Mouse (Mus musculus) forebrain, embryonic 12.5 days (tissue): ENCODE measurements around the gene Kiss1r. TPM values are rescaled to one million over a fixed set of nuclear protein-coding genes. Genes with fewer than 3 reads are reported as not detected.

Experiments
- ATAC-seq: fragments of 200-750 bp; cut with Nextera tagmentation; 2 replicates; pipeline ENCODE4 v1.8.0; 2017; ENCODE audit warnings: moderate TSS enrichment; ENCODE audit not compliant: low FRiP score
- H3K27ac ChIP-seq: fragments of 300-500 bp; sonication (generic); 2 replicates; pipeline ENCODE4 v1.5.1; 2016; ENCODE audit warnings: mild to moderate bottlenecking
- H3K27me3 ChIP-seq: fragments of 300-500 bp; sonication (generic); 2 replicates; pipeline ENCODE4 v1.6.1; 2016; ENCODE audit warnings: mild to moderate bottlenecking
- H3K36me3 ChIP-seq: fragments of 300-500 bp; sonication (generic); replicated peaks from 2 replicates; pipeline ENCODE4 v1.6.1; 2016; ENCODE audit warnings: mild to moderate bottlenecking
- H3K4me1 ChIP-seq: fragments of 300-500 bp; sonication (generic); 2 replicates; pipeline ENCODE4 v1.6.1; 2016
- H3K4me2 ChIP-seq: fragments of 300-500 bp; sonication (generic); 2 replicates; pipeline ENCODE4 v1.6.1; 2016; ENCODE audit warnings: mild to moderate bottlenecking, moderate library complexity
- H3K4me3 ChIP-seq: fragments of 300-500 bp; sonication (generic); replicated peaks from 2 replicates; pipeline ENCODE4 v1.5.1; 2016; ENCODE audit warnings: mild to moderate bottlenecking
- H3K9ac ChIP-seq: fragments of 300-500 bp; sonication (generic); 2 replicates; pipeline ENCODE4 v1.6.1; 2016; ENCODE audit warnings: mild to moderate bottlenecking
- H3K9me3 ChIP-seq: fragments of 300-500 bp; sonication (generic); 2 replicates; pipeline ENCODE4 v1.6.1; 2016
- WGBS: fragments of 180-500 bp; shearing (Covaris S2); methylation state at CpG from one replicate; pipeline ENCODE4 v1.1.7; 2016; 5-methylcytosine and 5-hydroxymethylcytosine counted together
- polyA plus RNA-seq: library from polyadenylated mRNA; unstranded; fragments of >200 nt; fragmentation: Nextera tagmentation; extraction: Ambion mirVana; gene quantifications from 2 replicates; pipeline ENCODE4 v1.2.1, GENCODE M21; 2016

The Kiss1r gene
- polyA plus RNA-seq, 1 experiment from 2014 or later, result 1.1 TPM

DNA sequence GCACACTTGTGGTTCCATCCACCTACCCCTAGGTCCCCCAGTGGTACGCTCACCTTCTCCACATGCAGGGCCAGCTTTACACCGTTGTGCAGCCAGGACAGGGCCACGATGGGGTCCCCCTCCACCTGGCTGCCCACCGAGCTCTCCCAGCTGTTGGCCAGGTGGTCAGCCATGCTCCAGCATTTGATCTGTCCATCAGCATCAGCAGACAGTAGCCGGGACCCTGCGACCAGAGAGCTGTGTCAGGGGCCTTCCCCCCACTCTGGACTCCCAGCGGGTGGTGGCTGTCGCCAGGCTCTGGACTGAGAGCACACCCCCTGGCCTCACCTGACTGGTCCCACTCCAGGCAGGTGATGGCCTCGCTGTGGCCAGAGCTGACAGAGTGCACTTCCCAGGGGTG is 10.1 kb upstream of the Kiss1r start:
- Histone ChIP-seq H3K9me3 (no peaks in the 10 kb centered on the region), H3K9ac (no peak overlapping the region), H3K4me2 (no peak overlapping the region), H3K4me3 (no peak overlapping the region), H3K4me1 (peaks cover 12% of the 10 kb centered on the region), H3K27ac (no peak overlapping the region), H3K27me3 (peaks cover 13% of the 10 kb centered on the region), H3K36me3 (peaks cover 50% of the 10 kb centered on the region)
- no peak for ATAC-seq
- WGBS, result 92% methylated on average over 9 of the region's 9 CpGs

DNA sequence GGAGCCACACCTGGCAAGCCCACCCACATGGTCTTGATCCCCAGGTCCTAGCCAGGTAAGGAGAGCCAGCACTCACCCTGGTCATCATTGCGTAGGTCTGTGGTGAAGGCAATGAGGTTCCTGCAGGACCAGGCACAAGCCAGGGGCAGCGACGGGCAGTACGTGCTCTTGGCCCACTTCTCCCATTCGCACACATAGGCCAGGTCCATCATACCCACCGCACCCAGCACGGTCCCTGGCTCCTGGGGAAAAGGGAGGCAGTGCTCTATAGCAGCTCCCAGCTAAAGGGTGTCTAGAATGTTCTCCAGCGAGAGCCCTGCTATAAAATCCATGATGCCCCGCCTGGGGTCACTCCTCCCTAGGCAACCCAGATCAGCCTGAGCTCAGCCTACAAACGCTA is 9.4 kb upstream of the Kiss1r start:
- Histone ChIP-seq H3K27me3 (peaks cover 11% of the 10 kb centered on the region), H3K9me3 (no peaks in the 10 kb centered on the region), H3K36me3 (peaks cover 57% of the 10 kb centered on the region), H3K4me3 (no peak overlapping the region), H3K9ac (no peak overlapping the region), H3K27ac (no peak overlapping the region), H3K4me1 (peaks cover 11% of the 10 kb centered on the region), H3K4me2 (peak overlapping the region; percentile 45; the same call in 1 of the 2 replicates)
- ATAC-seq, result no peak
- 95% methylated on average over 10 of the region's 10 CpGs for WGBS

DNA sequence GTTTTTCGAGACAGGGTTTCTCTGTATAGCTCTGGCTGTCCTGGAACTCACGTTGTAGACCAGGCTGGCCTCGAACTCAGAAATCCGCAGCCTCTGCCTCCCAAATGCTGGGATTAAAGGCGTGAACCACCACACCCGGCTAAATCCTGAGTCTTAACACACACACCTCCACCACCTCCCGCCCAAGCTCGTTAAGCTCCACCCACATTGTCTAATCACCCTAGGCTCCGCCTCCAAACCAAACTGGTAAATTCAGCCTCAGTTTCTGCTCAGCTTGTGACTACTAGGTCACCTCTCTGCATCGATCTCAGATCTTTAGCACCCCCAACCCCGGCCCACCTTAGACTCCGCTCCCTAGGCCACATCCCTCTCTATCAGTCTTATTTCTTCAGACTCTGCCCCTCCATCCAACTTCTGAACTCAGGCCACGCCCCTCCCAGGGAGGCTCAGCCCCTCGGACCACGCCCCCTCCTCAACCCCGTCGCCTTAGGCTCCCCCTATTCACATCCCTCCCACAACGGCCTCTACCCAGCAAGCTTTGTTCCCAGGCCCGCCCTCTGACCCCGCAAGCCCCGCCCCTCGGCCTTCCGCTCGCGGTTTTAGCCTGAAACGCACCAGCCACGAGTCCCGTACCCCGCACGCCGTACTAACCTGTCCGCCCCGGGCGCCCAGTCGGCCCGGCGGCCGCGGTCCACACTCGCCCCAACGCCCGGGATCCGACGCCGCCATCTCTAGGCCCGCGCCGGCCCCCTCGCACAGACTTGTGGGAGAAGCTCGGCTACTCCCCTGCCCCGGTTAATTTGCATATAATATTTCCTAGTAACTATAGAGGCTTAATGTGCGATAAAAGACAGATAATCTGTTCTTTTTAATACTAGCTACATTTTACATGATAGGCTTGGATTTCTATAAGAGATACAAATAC is 8.3 kb upstream of the Kiss1r start, which contains the start of gene Med16:
Med16 (minus strand) TSS at position 757 of the 925 bp plus-strand sequence.
- Histone ChIP-seq H3K4me3 (peak within 1 kb of the TSS; percentile 69), H3K27me3 (peaks cover under 1% of the 10 kb centered on the region), H3K27ac (peak within 1 kb of the TSS; percentile 97), H3K9ac (peak within 1 kb of the TSS; percentile 85), H3K4me1 (peaks cover 11% of the 10 kb centered on the region), H3K36me3 (peaks cover 54% of the 10 kb centered on the region), H3K4me2 (peak within 1 kb of the TSS; percentile 45), H3K9me3 (no peaks in the 10 kb centered on the region)
- ATAC-seq, result peak; percentile 93
- 2% methylated on average over 52 of the region's 52 CpGs for WGBS

DNA sequence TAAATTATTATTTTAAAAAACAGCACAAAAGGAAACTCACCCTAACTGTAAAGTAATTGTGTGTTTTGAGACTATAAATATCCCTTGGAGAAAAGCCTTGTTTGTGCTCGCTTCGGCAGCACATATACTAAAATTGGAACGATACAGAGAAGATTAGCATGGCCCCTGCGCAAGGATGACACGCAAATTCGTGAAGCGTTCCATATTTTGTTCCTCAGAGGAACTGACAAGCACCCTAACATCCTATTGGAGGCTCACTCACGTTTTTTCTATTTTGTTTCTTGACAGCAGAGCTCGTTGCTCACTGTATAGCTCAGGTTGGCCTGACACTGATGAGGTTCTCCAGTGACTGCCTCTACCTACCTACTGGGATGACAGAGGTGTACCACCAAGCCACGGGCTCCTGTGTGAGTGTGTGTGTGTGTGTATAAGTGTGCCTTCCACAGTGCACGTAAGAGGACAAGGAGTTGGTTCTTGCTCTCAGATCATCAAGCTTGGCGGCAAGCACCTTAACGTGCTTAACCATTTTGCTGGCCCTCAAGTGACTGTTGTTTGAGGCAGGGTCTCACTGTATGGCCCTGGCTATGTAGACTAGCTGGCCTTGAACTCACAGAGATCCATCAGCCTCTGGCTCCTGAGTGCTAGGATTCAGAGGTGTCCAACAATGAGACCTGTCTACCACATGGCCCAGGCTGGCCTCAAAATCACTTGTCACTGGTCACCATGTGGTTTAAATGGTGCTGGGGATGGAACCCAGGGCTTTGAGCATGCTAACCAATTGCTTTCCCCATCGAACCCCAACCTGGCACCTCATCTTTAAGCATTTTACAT is 7.5 kb upstream of the Kiss1r start:
- H3K9ac ChIP-seq, result peak overlapping the region; percentile 2
- 26% methylated on average over 14 of the region's 14 CpGs for WGBS
- H3K4me3 ChIP-seq, result peak overlapping the region; percentile 18; the same call in 1 of the 2 replicates
- no peaks in the 10 kb centered on the region for H3K9me3 ChIP-seq
- H3K27me3 ChIP-seq, result no peaks in the 10 kb centered on the region
- H3K27ac ChIP-seq, result peak overlapping the region; percentile 78
- H3K4me1 ChIP-seq, result peaks cover 17% of the 10 kb centered on the region
- peak; percentile 55 for ATAC-seq
- peaks cover 51% of the 10 kb centered on the region for H3K36me3 ChIP-seq
- peak overlapping the region; percentile 45 for H3K4me2 ChIP-seq

DNA sequence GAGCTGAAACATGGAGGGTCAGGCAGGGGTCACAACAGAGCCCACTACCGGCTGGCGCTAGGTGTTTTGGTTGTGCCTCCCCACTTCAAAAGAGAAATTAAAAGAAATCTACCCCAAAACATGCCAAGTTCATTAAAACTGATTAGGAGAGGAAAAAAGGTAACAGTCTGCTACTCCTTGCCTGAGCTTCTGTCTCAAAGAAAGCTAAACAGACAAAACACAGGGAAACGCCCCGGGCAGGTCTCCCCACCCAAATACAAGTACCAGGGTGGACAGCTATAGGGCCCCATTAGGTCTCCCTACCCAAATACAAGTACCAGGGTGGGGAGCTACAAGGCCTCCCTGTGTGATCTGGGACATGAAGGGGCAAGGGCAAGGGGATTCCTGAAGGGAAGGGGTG is 6.2 kb upstream of the Kiss1r start, which contains the start of gene Gm26602:
Gm26602 (plus strand) TSS at position 301 of the 400 bp plus-strand sequence.
- no peak within 1 kb of the TSS for H3K4me2 ChIP-seq
- H3K36me3 ChIP-seq, result peaks cover 42% of the 10 kb centered on the region
- peak within 1 kb of the TSS; percentile 78 for H3K27ac ChIP-seq
- H3K27me3 ChIP-seq, result no peaks in the 10 kb centered on the region; the same call in 1 of the 2 replicates
- no peaks in the 10 kb centered on the region for H3K9me3 ChIP-seq
- no peak for ATAC-seq
- no peak within 1 kb of the TSS for H3K4me3 ChIP-seq
- 93% methylated on average over 4 of the region's 4 CpGs for WGBS
- peaks cover 30% of the 10 kb centered on the region for H3K4me1 ChIP-seq
- H3K9ac ChIP-seq, result 0 out of 2 replicates have a peak within 1 kb of the TSS, but pooled peaks have one; percentile 25

DNA sequence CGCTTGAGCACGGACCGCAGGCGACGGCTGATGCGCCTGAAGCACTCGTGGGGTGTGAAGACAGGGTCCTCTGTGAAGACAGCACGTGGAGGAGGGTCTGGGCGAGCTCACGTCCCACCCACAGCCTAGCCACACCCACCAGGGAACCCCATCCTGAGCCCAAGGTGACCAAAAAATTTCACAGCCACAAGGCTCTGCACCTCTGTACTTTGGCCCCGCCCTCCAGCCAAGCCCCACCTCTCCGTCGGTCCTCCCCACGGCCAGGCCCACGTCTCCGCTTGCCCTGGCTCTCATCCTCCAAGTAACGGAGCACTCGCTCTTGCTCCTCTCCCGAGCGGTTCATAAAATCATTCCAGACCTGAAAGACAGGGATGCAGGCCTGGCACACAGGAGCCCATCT is 4.4 kb upstream of the Kiss1r start:
- H3K4me2 ChIP-seq, result no peak overlapping the region
- H3K4me1 ChIP-seq, result peaks cover 38% of the 10 kb centered on the region
- no peak overlapping the region for H3K4me3 ChIP-seq
- H3K9ac ChIP-seq, result no peak overlapping the region
- peaks cover 2% of the 10 kb centered on the region for H3K27me3 ChIP-seq
- no peak for ATAC-seq
- peaks cover 27% of the 10 kb centered on the region for H3K36me3 ChIP-seq
- 72% methylated on average over 20 of the region's 20 CpGs for WGBS
- H3K9me3 ChIP-seq, result no peaks in the 10 kb centered on the region
- no peak overlapping the region for H3K27ac ChIP-seq

DNA sequence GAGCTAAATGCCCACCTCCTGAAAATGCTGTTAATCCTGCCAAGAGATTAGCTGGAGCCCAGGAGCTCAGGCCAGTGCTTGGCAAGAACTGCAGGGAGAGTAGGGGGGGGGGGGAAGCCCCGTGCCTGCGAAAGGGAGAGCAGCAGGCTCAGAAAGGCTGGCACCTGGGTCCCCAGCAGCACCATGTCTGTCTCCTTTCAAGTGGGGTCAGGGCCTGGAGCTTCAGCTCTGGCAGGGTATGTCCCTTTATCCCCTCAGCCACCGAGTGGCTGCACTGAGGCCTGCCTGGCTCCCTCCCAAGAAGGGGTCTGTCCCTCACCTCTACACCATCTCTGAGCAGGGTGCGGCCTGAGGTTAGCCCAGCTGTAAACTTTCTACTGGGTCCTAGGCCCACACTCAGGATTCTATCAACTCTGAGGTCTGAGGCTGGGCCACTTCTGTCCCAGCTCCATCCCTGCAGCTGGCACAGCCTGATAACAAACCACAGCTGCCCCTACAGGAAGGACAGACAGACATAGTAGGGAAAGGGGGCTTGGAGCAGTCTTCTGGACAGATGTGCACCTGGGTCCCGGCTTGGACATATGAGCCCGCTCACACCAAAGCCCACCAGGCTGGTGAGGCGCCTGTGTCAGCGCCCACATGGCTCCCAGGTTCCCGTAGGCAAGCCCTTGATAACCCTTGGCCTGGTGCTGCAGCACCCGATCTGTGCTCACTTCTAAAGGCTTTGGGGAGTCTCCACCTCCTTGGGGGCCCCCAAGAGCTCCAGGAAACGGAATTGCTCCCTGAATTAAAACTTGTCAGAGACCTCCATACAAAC is 2.4 kb upstream of the Kiss1r start:
- H3K36me3 ChIP-seq, result peaks cover 27% of the 10 kb centered on the region
- H3K4me2 ChIP-seq, result no peak overlapping the region
- H3K4me1 ChIP-seq, result peaks cover 44% of the 10 kb centered on the region
- no peaks in the 10 kb centered on the region for H3K9me3 ChIP-seq
- H3K27me3 ChIP-seq, result peaks cover 21% of the 10 kb centered on the region
- H3K9ac ChIP-seq, result 0 out of 2 replicates have a peak overlapping the region, but pooled peaks have one; percentile 21
- H3K4me3 ChIP-seq, result no peak overlapping the region
- WGBS, result 60% methylated on average over 11 of the region's 11 CpGs
- peak overlapping the region; percentile 42; the same call in 1 of the 2 replicates for H3K27ac ChIP-seq
- ATAC-seq, result no peak

DNA sequence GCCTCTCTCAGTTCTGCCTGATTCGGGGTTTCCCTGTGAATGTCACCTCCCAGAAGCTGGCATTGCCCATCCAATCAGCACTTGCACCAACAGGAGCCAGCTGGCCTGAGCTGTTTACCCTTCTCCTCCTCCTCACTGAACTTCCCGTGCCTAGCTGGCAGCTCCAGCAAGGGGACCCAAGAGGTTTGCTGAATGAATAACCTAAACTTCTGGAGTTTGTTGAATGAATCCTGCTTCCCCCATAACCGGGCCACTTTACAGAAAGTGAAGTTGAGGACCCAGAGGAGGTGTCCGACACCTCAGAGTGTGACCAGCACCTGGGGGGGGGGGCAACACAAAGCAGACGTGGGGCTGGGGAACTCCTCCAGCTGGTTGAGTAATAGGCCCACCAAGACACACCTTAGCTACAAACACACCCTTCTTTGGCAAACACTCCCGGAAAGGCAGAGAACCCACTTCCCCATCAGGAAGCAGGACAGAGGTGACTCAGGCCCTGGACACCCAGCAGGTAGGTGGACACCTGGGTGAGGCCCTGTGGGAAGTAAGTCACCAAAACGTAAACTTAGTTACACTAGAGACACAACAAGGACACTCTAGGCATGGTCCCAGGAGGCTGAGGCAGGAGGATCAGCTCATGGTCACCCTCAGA is 1.7 kb upstream of the Kiss1r start:
- Histone ChIP-seq H3K4me1 (peaks cover 45% of the 10 kb centered on the region), H3K27ac (no peak overlapping the region), H3K4me2 (peak overlapping the region; percentile 96), H3K9ac (no peak overlapping the region), H3K9me3 (no peaks in the 10 kb centered on the region), H3K36me3 (peaks cover 27% of the 10 kb centered on the region), H3K4me3 (no peak overlapping the region), H3K27me3 (peaks cover 28% of the 10 kb centered on the region)
- ATAC-seq, result no peak
- WGBS, result 75% methylated on average over 7 of the region's 7 CpGs

DNA sequence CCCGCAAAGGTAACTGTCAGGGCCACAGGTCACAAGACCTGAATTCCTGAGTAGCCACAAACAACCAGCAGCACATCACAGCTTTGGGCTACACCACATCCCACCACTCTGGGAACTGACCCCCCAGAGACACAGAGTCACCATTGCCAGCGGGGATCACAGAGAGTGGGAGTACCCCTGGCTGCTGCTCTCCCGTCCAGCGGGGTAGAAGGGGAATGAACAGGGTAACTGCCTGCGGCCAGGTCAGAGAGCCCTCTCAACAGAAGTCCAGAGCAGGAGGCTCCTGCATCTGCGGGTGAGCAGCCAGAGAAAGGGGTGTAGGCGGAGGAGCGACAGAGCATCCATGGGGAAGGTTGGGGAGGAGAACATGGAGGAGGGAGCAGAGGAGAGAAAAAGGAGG is 690 bp upstream of the Kiss1r start:
- 0 out of 2 replicates have a peak, but pooled peaks have one; percentile 3 for ATAC-seq
- H3K27ac ChIP-seq, result peak overlapping the region; percentile 70
- peak overlapping the region; percentile 91 for H3K9ac ChIP-seq
- H3K4me2 ChIP-seq, result peak overlapping the region; percentile 96
- H3K27me3 ChIP-seq, result peaks cover 38% of the 10 kb centered on the region
- no peaks in the 10 kb centered on the region for H3K9me3 ChIP-seq
- H3K4me1 ChIP-seq, result peaks cover 55% of the 10 kb centered on the region
- peaks cover 21% of the 10 kb centered on the region for H3K36me3 ChIP-seq
- H3K4me3 ChIP-seq, result peak overlapping the region; percentile 84
- 10% methylated on average over 8 of the region's 8 CpGs for WGBS

DNA sequence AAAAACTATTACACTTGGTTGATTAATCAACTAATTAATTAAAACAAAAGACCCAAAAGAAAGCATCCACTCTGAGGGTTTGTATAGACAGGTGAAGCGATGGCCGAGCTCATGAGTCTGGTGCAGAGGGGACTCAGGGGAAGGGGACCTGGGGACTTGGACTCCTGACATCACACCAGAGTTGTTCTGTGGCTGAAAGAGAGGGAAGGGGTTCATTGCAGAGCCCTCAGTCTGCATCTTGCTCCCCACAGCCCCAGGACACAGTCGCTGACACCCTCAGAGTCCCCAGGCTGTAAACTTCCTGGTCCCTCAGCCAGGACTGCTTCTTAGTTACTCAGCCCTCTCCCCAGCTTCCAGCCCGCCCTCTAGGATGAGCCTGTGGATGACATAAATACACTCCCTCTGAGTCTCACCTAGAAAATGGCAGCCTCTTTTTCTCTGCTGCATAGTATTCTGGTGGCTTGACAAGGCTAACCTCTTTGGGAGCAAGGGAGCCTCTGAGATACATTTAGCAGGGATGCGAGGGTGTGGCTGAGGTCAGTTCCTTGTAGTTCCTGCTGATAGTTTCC is 845 bp downstream of the Kiss1r start:
- Histone ChIP-seq H3K36me3 (peaks cover 6% of the 10 kb centered on the region; the same call in 1 of the 2 replicates), H3K4me2 (peak overlapping the region; percentile 96), H3K9ac (no peak overlapping the region), H3K27ac (no peak overlapping the region), H3K27me3 (peaks cover 54% of the 10 kb centered on the region), H3K9me3 (no peaks in the 10 kb centered on the region), H3K4me3 (peak overlapping the region; percentile 84), H3K4me1 (peaks cover 63% of the 10 kb centered on the region)
- 62% methylated on average over 5 of the region's 5 CpGs for WGBS
- no peak for ATAC-seq
